Mouse (Mus musculus) hindbrain, postnatal 0 days (tissue): ENCODE measurements around the gene Defb45. TPM values are rescaled to one million over a fixed set of nuclear protein-coding genes. Genes with fewer than 3 reads are reported as not detected.

ENCODE experiments used
- ATAC-seq: fragments of 200-750 bp; cut with Nextera tagmentation; 2 replicates; pipeline ENCODE4 v1.8.0; 2017; ENCODE audit warnings: mild to moderate bottlenecking, moderate TSS enrichment, moderate library complexity
- DNase-seq: peaks from one replicate; pipeline ENCODE4 v3.0.0-alpha.2; 2015; ENCODE audit warnings: low spot score
- H3K27ac ChIP-seq: fragments of 300-500 bp; sonication (generic); 2 replicates; pipeline ENCODE4 v1.5.1; 2014; ENCODE audit warnings: mild to moderate bottlenecking
- H3K27me3 ChIP-seq: fragments of 300-500 bp; sonication (generic); 2 replicates; pipeline ENCODE4 v1.6.1; 2014; ENCODE audit warnings: low read length, mixed read lengths; ENCODE audit not compliant: insufficient read depth
- H3K36me3 ChIP-seq: fragments of 300-500 bp; sonication (generic); 2 replicates; pipeline ENCODE4 v1.6.1; 2014; ENCODE audit warnings: low read length, mixed read lengths; ENCODE audit not compliant: insufficient read depth
- H3K4me1 ChIP-seq: fragments of 300-500 bp; sonication (generic); 2 replicates; pipeline ENCODE4 v1.6.1; 2014; ENCODE audit warnings: antibody characterized with exemption, low read length, mixed read lengths; ENCODE audit not compliant: insufficient read depth
- H3K4me2 ChIP-seq: fragments of 300-500 bp; sonication (generic); 2 replicates; pipeline ENCODE4 v1.6.1; 2014; ENCODE audit warnings: low read depth, mild to moderate bottlenecking, low read length, moderate library complexity, mixed read lengths
- H3K4me3 ChIP-seq: fragments of 300-500 bp; sonication (generic); 2 replicates; pipeline ENCODE4 v1.5.1; 2014; ENCODE audit warnings: low read length
- H3K9ac ChIP-seq: fragments of 300-500 bp; sonication (generic); replicated peaks from 2 replicates; pipeline ENCODE4 v1.6.1; 2014; ENCODE audit warnings: mild to moderate bottlenecking, low read length, moderate library complexity, mixed read lengths
- H3K9me3 ChIP-seq: fragments of 300-500 bp; sonication (generic); 2 replicates; pipeline ENCODE4 v1.6.1; 2016; ENCODE audit warnings: low read length, mixed read lengths
- CTCF ChIP-seq: IDR thresholded peaks from 2 replicates; pipeline ENCODE4 v1.5.1; 2016; ENCODE audit warnings: antibody characterized with exemption, control low read depth, low read depth
- WGBS: fragments of 180-500 bp; shearing (Covaris S2); extraction: QIAGEN DNeasy Blood & Tissue Kit; methylation state at CpG from one replicate; pipeline ENCODE4 v1.1.7; 2014; 5-methylcytosine and 5-hydroxymethylcytosine counted together
- polyA plus RNA-seq: library from polyadenylated mRNA; unstranded; fragments of >200 nt; fragmentation: Nextera tagmentation; extraction: Ambion mirVana; gene quantifications from 2 replicates; pipeline ENCODE4 v1.2.1, GENCODE M21; 2015
- total RNA-seq: library from RNA; depleted of rRNA; stranded (reverse); fragments of >200 nt; gene quantifications from 2 replicates; pipeline ENCODE4 v1.2.3, GENCODE M21; 2014; rRNA removed

The Defb45 gene
- total RNA-seq = not detected in 2 replicates
- not detected in 2 replicates for polyA plus RNA-seq

DNA sequence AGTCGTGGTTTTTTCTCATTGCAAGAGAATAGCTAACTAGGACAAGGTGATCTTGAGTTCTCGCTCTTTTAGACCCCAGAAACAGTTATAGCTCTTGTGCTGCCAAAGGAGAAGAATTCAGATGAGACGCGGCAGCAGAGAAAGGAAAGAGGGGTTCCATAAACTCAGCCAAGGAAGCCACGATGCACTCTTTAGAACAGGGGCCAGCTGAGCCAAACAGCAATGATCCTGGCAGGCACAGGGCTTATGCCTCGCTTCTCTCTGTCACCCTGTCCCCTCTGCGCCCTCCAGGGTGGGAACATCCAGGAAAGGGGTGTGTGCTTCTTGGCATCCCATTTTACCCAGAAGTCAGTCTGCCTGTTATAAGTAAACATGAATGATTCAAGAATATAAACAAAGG is at the start of gene Defb45:
Gene Defb45 (minus strand): TSS at position 101 of the 400 bp plus-strand sequence.
- Histone ChIP-seq H3K4me2 (no peak within 1 kb of the TSS), H3K4me3 (no peak within 1 kb of the TSS), H3K4me1 (no peaks in the 10 kb centered on the region), H3K36me3 (no peaks in the 10 kb centered on the region), H3K27ac (no peak within 1 kb of the TSS), H3K9me3 (no peaks in the 10 kb centered on the region), H3K9ac (no peak within 1 kb of the TSS), H3K27me3 (no peaks in the 10 kb centered on the region)
- ATAC-seq (no peak), DNase-seq (no peak)
- 58% methylated on average over 7 of the region's 7 CpGs for WGBS
- no peak for TF ChIP-seq CTCF

DNA sequence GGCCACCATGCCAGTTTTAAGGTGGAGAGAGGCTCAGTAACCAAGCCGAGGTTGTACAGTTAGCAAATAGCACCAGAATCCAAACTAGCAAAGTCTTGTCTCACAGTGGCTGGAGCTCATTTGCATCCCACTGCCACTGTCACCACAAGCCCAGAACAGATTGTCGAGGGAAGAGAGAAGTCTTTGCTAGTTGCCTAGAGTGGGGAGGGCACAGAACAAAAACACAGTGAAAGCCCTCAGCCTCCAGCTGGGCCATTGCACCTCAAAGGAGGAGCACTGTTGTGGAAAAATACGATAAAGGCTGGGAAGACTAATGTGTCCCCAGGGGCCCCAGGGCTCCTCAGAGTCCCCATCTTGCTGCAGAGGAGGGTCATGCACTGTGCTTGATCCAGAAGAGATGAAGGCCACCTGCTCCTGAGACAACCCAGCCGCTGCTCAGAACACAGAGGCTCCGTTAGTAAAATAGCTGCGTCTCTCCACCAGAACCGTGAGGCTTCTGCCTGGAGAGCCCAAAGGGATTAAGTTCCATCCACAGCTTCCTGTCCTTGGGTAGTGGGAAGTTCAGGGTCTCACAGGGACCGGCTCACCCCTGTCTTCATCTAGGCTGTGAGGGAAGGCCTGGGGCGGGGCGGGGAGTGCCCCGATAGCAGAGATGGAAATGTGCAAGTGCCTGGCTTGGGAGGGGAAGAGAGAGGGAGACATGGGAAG is 40.4 kb upstream of the Defb45 start:
- H3K4me1 ChIP-seq = no peaks in the 10 kb centered on the region
- H3K27me3 ChIP-seq = no peaks in the 10 kb centered on the region
- H3K27ac ChIP-seq = no peak overlapping the region
- TF ChIP-seq CTCF = no peak
- no peaks in the 10 kb centered on the region for H3K36me3 ChIP-seq
- no peak overlapping the region for H3K4me3 ChIP-seq
- no peak overlapping the region for H3K4me2 ChIP-seq
- no peak for DNase-seq
- H3K9ac ChIP-seq = no peak overlapping the region
- WGBS = 8% methylated on average over 11 of the region's 11 CpGs
- no peaks in the 10 kb centered on the region for H3K9me3 ChIP-seq
- ATAC-seq = no peak

DNA sequence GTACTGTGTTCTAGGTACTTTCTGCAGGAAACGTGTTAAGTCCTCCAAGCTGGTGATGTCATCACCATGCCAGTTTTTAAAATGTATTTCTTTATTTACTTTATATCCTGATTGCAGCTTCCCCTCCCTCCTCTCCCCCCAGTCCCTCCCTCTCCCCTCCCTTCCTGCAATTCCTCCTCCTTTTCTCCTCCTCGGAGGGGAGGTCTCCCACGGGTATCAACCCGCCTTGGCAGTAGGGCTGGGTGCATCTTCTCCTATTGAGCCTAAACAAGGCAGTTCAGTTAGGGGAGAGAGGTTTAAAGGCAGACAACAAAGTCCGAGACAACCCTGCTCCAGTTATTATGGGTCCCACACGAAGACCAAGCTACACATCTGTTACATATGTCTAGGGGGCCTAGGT is 39.7 kb upstream of the Defb45 start:
- TF ChIP-seq CTCF = no peak
- ATAC-seq (no peak), DNase-seq (no peak)
- no peaks in the 10 kb centered on the region for H3K36me3 ChIP-seq
- no peak overlapping the region for H3K9ac ChIP-seq
- H3K4me1 ChIP-seq = no peaks in the 10 kb centered on the region
- WGBS = 51% methylated on average over 6 of the region's 6 CpGs
- H3K27ac ChIP-seq = no peak overlapping the region
- H3K27me3 ChIP-seq = no peaks in the 10 kb centered on the region
- H3K9me3 ChIP-seq = no peaks in the 10 kb centered on the region
- H3K4me3 ChIP-seq = no peak overlapping the region
- H3K4me2 ChIP-seq = no peak overlapping the region

DNA sequence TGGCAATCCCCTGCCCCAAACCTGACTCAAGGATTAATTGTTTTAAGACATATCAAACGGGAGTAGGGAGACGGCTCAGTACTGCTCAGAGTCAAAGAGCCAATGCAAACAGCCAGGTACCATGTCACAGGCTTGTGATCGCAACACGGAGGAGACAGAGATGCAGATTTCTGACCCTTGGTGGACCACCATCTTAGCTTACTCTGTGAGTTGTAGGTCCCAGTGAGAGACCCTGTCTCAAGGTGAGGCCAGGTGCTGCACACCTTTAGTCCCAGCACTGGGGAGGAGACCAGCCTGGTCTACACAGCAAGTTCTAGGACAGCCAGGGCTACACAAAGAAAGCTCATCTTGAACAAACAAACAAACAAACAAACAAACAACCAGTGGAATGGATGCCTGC is 38.2 kb upstream of the Defb45 start:
- Histone ChIP-seq H3K4me2 (no peak overlapping the region), H3K9me3 (no peaks in the 10 kb centered on the region), H3K9ac (no peak overlapping the region), H3K4me1 (0 out of 2 replicates have a peak, but pooled peaks cover 4% of the 10 kb centered on the region), H3K36me3 (no peaks in the 10 kb centered on the region), H3K27me3 (no peaks in the 10 kb centered on the region), H3K4me3 (no peak overlapping the region), H3K27ac (no peak overlapping the region)
- ATAC-seq (no peak), DNase-seq (no peak)
- no peak for TF ChIP-seq CTCF
- 93% methylated on average over 4 of the region's 4 CpGs for WGBS

DNA sequence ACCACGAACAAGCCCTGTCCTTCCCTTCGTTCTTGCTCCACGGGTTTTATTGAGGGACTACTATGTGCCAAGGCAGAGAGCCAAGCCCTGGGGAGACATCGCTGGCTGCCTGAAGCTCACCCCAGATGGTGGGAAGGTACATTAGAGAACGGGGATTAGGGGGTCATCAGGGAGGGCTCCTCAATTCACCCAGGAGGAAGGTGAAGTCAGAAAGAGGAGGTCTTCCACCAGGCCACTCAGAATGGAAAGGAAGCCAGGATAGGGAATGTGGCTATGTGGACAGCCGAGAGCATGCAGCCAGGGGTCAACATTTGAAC is 37.8 kb upstream of the Defb45 start:
- Histone ChIP-seq H3K27ac (no peak overlapping the region), H3K4me2 (no peak overlapping the region), H3K36me3 (no peaks in the 10 kb centered on the region), H3K4me1 (0 out of 2 replicates have a peak, but pooled peaks cover 4% of the 10 kb centered on the region), H3K4me3 (no peak overlapping the region), H3K27me3 (no peaks in the 10 kb centered on the region), H3K9ac (no peak overlapping the region), H3K9me3 (no peaks in the 10 kb centered on the region)
- WGBS = 76% methylated on average over 6 of the region's 6 CpGs
- no peak for ATAC-seq
- TF ChIP-seq CTCF = no peak
- DNase-seq = no peak

DNA sequence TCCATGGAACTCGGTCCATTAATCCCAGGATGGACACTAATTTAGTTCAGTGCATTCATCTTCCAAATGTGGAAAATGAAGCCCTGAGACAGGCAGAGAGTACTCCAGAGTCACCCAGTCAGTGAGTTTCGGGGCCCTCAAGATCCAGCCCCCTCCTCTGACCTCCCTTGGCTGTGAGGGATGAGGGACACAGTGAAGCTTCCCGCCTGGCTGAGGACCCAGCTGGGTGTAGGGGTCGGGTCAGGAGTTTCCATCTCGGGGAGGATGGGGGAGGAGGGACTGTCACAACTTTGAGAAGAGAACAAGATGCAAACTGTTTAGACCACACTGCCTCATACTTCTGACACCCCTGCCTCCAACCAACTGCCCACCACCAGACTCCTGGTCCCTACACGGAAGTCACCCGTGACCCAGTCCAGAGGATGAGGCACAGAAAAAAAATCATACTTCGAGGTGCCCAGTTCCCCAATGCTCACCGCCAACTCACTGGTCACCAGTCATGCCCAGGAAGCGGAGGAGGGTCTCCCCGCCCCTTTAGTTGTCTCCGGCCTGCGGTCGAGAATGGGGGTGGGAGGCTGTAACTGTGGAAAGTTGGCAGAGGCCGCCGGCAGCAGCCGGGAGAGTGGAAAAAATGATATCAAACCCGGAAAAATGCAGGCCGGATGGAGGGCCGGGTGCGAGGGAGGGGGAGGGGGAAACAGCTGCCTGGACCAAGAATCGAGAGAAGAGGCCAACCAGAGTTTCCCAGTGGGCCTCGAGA is 37.2 kb upstream of the Defb45 start:
- no peak for DNase-seq

DNA sequence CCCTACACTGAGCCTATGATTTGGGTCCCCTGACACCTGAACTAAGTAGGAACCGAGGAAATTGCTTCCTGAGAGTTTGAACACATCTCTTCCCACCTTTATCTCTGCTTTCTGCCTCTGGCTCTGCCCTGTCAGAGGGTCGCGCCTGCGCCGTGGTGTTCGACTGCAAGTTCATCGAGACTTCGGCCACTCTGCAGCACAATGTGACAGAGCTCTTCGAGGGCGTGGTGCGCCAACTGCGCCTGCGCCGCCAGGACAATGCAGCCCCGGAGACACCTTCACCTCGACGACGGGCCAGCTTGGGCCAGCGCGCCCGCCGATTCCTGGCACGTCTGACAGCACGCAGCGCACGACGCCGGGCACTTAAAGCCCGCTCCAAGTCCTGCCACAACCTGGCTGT is 35.1 kb upstream of the Defb45 start:
- Histone ChIP-seq H3K9me3 (no peaks in the 10 kb centered on the region), H3K4me2 (no peak overlapping the region), H3K36me3 (no peaks in the 10 kb centered on the region), H3K4me1 (0 out of 2 replicates have a peak, but pooled peaks cover 4% of the 10 kb centered on the region), H3K4me3 (no peak overlapping the region), H3K27me3 (no peaks in the 10 kb centered on the region), H3K9ac (no peak overlapping the region), H3K27ac (no peak overlapping the region)
- DNase-seq (no peak), ATAC-seq (no peak)
- TF ChIP-seq CTCF = no peak
- WGBS = 75% methylated on average over 29 of the region's 29 CpGs

More for the DNA sequence above, 37.2 kb upstream of the Defb45 start:
- 66% methylated on average over 23 of the region's 23 CpGs for WGBS
- no peak for TF ChIP-seq CTCF
- Histone ChIP-seq H3K27me3 (no peaks in the 10 kb centered on the region), H3K9me3 (no peaks in the 10 kb centered on the region), H3K4me2 (no peak overlapping the region), H3K4me3 (no peak overlapping the region), H3K36me3 (no peaks in the 10 kb centered on the region), H3K27ac (no peak overlapping the region), H3K9ac (no peak overlapping the region), H3K4me1 (0 out of 2 replicates have a peak, but pooled peaks cover 4% of the 10 kb centered on the region)
- ATAC-seq = no peak
